In the genomic region with DNA sequence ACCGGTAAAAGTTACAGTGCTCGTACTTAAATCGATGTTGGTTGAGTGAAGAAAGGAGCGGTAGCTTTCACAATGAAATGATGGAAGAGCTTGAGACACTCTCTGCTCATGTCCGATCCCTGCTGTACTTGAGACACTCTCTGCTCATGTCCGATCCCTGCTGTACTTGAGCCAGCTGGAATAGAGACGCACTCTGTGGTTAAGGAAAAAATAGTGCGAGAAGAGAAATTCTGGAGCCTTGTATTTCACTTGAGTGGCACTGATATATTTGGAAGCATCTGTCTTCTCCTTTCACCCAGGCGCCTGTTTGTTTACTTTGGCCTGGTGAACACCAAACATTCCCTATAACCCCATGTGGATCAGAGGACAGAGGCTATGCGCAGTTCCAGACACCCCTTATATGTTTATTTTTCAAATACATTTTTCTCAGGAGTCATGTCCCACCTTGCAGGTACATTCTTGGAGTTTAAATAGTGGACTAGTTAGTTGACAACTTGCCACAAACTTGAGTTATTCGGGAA, we compare ENCODE assay signal across 20 mouse cellular contexts. TPM values are rescaled to one million over a fixed set of nuclear protein-coding genes. Genes with fewer than 3 reads are reported as not detected.
A peak's percentile ranks its signal among the peaks of the same experiment; 100 is the strongest.
DNase-seq lines count a peak whose midpoint lies in the region; ATAC-seq and TF ChIP-seq lines count a peak whose summit lies in the region.
"Had no signal": no experiment of that assay in that cellular context is flagged by ENCODE, and none has a peak within 500 bp of the region (broad histone marks: within the 10 kb centered on the region; RNA-seq: fewer than 3 reads in every experiment).

No protein-coding gene starts in this region.

- H3K9ac ChIP-seq in lung, postnatal 0 days (replicated peaks; ENCODE audit: low read depth): no peak overlapping the region
- H3K9ac ChIP-seq in intestine, postnatal 0 days (ENCODE audit: low read depth, low read length): no peak overlapping the region
- H3K9ac ChIP-seq: embryonic facial prominence, embryonic 15.5 days; forebrain, embryonic 15.5 days; heart, embryonic 13.5 days; hindbrain, embryonic 13.5 days; neural tube, embryonic 12.5 days had no signal

- peak; percentile 79 for DNase-seq in gastrocnemius, adult 18-20 months (ENCODE audit: low spot score)
- no peak for DNase-seq in gastrocnemius, postnatal 14 days
- peak; percentile 44 for DNase-seq in kidney, adult 2 months
- no peak for DNase-seq in kidney, postnatal 25 days
- DNase-seq in lung, postnatal 0 days (ENCODE audit: low spot score): peak; percentile 78
- DNase-seq in lung, postnatal 25 days (ENCODE audit: low spot score): no peak
- no peak for DNase-seq in adrenal gland, adult 8-10 months
- DNase-seq: adrenal gland, postnatal 25 days; cerebellum, adult 9-10 months; kidney, adult 8-10 months; kidney, postnatal 14 days; midbrain, embryonic 14.5 days; right cerebral cortex, postnatal 14 days had no signal

- 0 out of 2 replicates have a peak overlapping the region, but pooled peaks have one; percentile 22 for H3K4me2 ChIP-seq in lung, postnatal 0 days (replicated peaks; ENCODE audit: low read depth, low read length)
- H3K4me2 ChIP-seq in intestine, postnatal 0 days (replicated peaks; ENCODE audit: low read depth): no peak overlapping the region
- H3K4me2 ChIP-seq: embryonic facial prominence, embryonic 15.5 days; forebrain, embryonic 15.5 days; heart, embryonic 13.5 days; hindbrain, embryonic 13.5 days; neural tube, embryonic 12.5 days had no signal

- TF ChIP-seq POLR2A in kidney, adult 2 months (IDR thresholded peaks at IDR 0.05; ENCODE audit: low read depth, low read length): no peak

- H3K9me3 ChIP-seq in lung, postnatal 0 days (ENCODE audit: low read length): no peaks in the 10 kb centered on the region
- no peaks in the 10 kb centered on the region for H3K9me3 ChIP-seq in intestine, postnatal 0 days (ENCODE audit: control insufficient read depth)
- H3K9me3 ChIP-seq: embryonic facial prominence, embryonic 15.5 days; forebrain, embryonic 15.5 days; heart, embryonic 13.5 days; hindbrain, embryonic 13.5 days; neural tube, embryonic 12.5 days had no signal

- no peak overlapping the region for H3K4me3 ChIP-seq in kidney, adult 2 months (ENCODE audit: insufficient read depth, low read depth, low read length)
- no peak overlapping the region for H3K4me3 ChIP-seq in lung, postnatal 0 days (ENCODE audit: low read depth, low read length)
- H3K4me3 ChIP-seq in intestine, postnatal 0 days (ENCODE audit: low read depth, low read length): no peak overlapping the region
- H3K4me3 ChIP-seq: embryonic facial prominence, embryonic 15.5 days; forebrain, embryonic 15.5 days; heart, embryonic 13.5 days; hindbrain, embryonic 13.5 days; neural tube, embryonic 12.5 days had no signal

- H3K27me3 ChIP-seq in kidney, adult 2 months (replicated peaks; ENCODE audit: control insufficient read depth, insufficient read depth, low read length): no peaks in the 10 kb centered on the region
- no peaks in the 10 kb centered on the region for H3K27me3 ChIP-seq in lung, postnatal 0 days (replicated peaks; ENCODE audit: insufficient read depth, low read length)
- H3K27me3 ChIP-seq in intestine, postnatal 0 days (replicated peaks; ENCODE audit: control insufficient read depth, insufficient read depth, low read length): no peaks in the 10 kb centered on the region
- H3K27me3 ChIP-seq: embryonic facial prominence, embryonic 15.5 days; forebrain, embryonic 15.5 days; heart, embryonic 13.5 days; hindbrain, embryonic 13.5 days; neural tube, embryonic 12.5 days had no signal

- intact Hi-C loops in gastrocnemius, postnatal 14 days (cut with DNase I; ENCODE audit: low total_unique reads): no loop called here

- H3K36me3 ChIP-seq in kidney, adult 2 months (ENCODE audit: control insufficient read depth, insufficient read depth, low read length): no peaks in the 10 kb centered on the region
- H3K36me3 ChIP-seq in lung, postnatal 0 days (ENCODE audit: insufficient read depth, low read length): no peaks in the 10 kb centered on the region
- H3K36me3 ChIP-seq in intestine, postnatal 0 days (ENCODE audit: control insufficient read depth, insufficient read depth): no peaks in the 10 kb centered on the region
- H3K36me3 ChIP-seq: embryonic facial prominence, embryonic 15.5 days; forebrain, embryonic 15.5 days; heart, embryonic 13.5 days; hindbrain, embryonic 13.5 days; neural tube, embryonic 12.5 days had no signal

- peak; percentile 72 for ATAC-seq in lung, postnatal 0 days
- no peak for ATAC-seq in intestine, postnatal 0 days
- ATAC-seq: forebrain, embryonic 15.5 days; inflammation-experienced regulatory T-cells, adult 6 months had no signal

- 82% methylated on average over 11 of the region's 11 CpGs for WGBS in kidney, adult 2 months
- WGBS in lung, postnatal 0 days: 64% methylated on average over 11 of the region's 11 CpGs
- WGBS in intestine, postnatal 0 days: 77% methylated on average over 11 of the region's 11 CpGs

- 0 out of 2 replicates have a peak, but pooled peaks have one; percentile 23 for TF ChIP-seq EP300 in lung, postnatal 0 days (IDR thresholded peaks at IDR 0.05)

- H3K4me1 ChIP-seq in kidney, adult 2 months (ENCODE audit: control insufficient read depth, insufficient read depth, low read length): no peaks in the 10 kb centered on the region
- H3K4me1 ChIP-seq in lung, postnatal 0 days (ENCODE audit: insufficient read depth, low read depth, low read length): no peaks in the 10 kb centered on the region; the same call in 1 of the 2 replicates
- no peaks in the 10 kb centered on the region for H3K4me1 ChIP-seq in intestine, postnatal 0 days (replicated peaks; ENCODE audit: control insufficient read depth, insufficient read depth, low read length)
- H3K4me1 ChIP-seq: forebrain, embryonic 15.5 days; hindbrain, embryonic 13.5 days; neural tube, embryonic 12.5 days had no signal

- H3K27ac ChIP-seq in kidney, adult 2 months (ENCODE audit: insufficient read depth, low read depth, low read length): 0 out of 2 replicates have a peak overlapping the region, but pooled peaks have one; percentile 31
- H3K27ac ChIP-seq in lung, postnatal 0 days (ENCODE audit: low read length): peak overlapping the region; percentile 51; the same call in 1 of the 2 replicates
- H3K27ac ChIP-seq in intestine, postnatal 0 days (ENCODE audit: low read depth, low read length): no peak overlapping the region
- H3K27ac ChIP-seq: embryonic facial prominence, embryonic 15.5 days; forebrain, embryonic 15.5 days; heart, embryonic 13.5 days; hindbrain, embryonic 13.5 days; neural tube, embryonic 12.5 days had no signal

- no peak for TF ChIP-seq CTCF in kidney, adult 2 months (conservative IDR thresholded peaks at IDR 0.05; ENCODE audit: insufficient read depth, insufficient read length, low read depth, low read length)
- no peak for TF ChIP-seq CTCF in lung, postnatal 0 days (IDR thresholded peaks at IDR 0.05)
- no peak for TF ChIP-seq CTCF in intestine, postnatal 0 days (IDR thresholded peaks at IDR 0.05; ENCODE audit: low read depth)

RNA-seq across cellular contexts. Expression of gene Cped1, which starts 25.1 kb away (rescaled TPM):
- 10 to 100 TPM; 20.8 to 26.4 TPM for total RNA-seq in gastrocnemius, adult 18-20 months (2021)
- total RNA-seq in gastrocnemius, postnatal 14 days (2021): 10 to 100 TPM; 15.6 to 16.3 TPM
- polyA plus RNA-seq in kidney, adult 2 months (2012; rRNA removed): 5.9 and 6.2 TPM in 2 replicates
- polyA plus RNA-seq in lung, postnatal 0 days (2015; fragmentation: Nextera tagmentation; extraction: Ambion mirVana): 25.0 and 29.4 TPM in 2 replicates
- total RNA-seq in adrenal gland, adult 8-10 months (2022): 10 to 100 TPM; 49.0 to 62.4 (median 51.9) TPM
- polyA plus RNA-seq in intestine, postnatal 0 days (2015; fragmentation: Nextera tagmentation; extraction: Ambion mirVana): 11.0 and 11.2 TPM in 2 replicates

Comparison
In these comparisons a context has a peak if more than half of its experiments do, and no peak if none do; other contexts are left out.
1. DNase-seq: peak in gastrocnemius, adult 18-20 months (single experiment), kidney, adult 2 months (single experiment) and lung, postnatal 0 days (single experiment); none in gastrocnemius, postnatal 14 days (single experiment), kidney, postnatal 25 days (0 of 2), lung, postnatal 25 days (single experiment) and adrenal gland, adult 8-10 months (single experiment).